Mouse (Mus musculus): ENCODE results near the gene Ctnnbip1. TPM values are rescaled to one million over a fixed set of nuclear protein-coding genes. Genes with fewer than 3 reads are reported as not detected.

Ctnnbip1 gene
- polyA plus RNA-seq, 1 experiment: 16.0 TPM

GRCm38 (mm10) chr4:149491151-149491550 is 26.9 kb upstream of the Ctnnbip1 start:
- TF ChIP-seq POLR2A (IDR thresholded peaks at IDR 0.05; ENCODE audit: borderline replicate concordance, extremely low read depth, low read depth, low read length): no peak
- TF ChIP-seq CTCF (IDR thresholded peaks at IDR 0.05; ENCODE audit: insufficient read depth, low read length): no peak
- 96% methylated on average over 3 of the region's 3 CpGs for WGBS
- no peak overlapping the region for H3K4me3 ChIP-seq (replicated peaks; ENCODE audit: extremely low read depth, low read depth, low read length)
- no peaks in the 10 kb centered on the region for H3K4me1 ChIP-seq (ENCODE audit: control insufficient read depth, insufficient read depth, low read length)
- DNase-seq: no peak

DNA sequence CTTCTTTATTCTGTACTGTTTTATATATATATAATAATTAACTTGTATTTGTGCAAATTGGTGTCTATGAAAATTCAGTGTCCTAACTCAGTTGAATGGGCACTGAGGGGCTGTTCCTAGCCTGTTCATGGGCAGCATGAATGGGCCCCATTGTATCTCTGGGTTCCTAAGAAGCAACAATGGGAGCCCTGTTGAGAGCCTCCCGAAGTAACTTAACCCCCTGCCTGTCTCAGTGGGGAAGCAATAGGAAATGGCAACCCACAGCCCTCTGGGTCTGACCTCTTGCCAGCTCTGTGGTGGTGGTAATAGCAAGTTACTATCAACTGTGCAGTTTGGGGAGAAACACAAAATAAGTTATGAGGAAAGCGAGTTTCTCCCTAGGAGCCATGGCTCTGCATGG is 21.4 kb upstream of the Ctnnbip1 start:
- TF ChIP-seq POLR2A (IDR thresholded peaks at IDR 0.05; ENCODE audit: borderline replicate concordance, extremely low read depth, low read depth, low read length): no peak
- TF ChIP-seq CTCF (IDR thresholded peaks at IDR 0.05; ENCODE audit: insufficient read depth, low read length): no peak
- Histone ChIP-seq H3K4me3 (replicated peaks; ENCODE audit: extremely low read depth, low read depth, low read length) (no peak overlapping the region), H3K4me1 (ENCODE audit: control insufficient read depth, insufficient read depth, low read length) (no peaks in the 10 kb centered on the region)
- DNase-seq: no peak
- 76% methylated on average over 2 of the region's 2 CpGs for WGBS

DNA sequence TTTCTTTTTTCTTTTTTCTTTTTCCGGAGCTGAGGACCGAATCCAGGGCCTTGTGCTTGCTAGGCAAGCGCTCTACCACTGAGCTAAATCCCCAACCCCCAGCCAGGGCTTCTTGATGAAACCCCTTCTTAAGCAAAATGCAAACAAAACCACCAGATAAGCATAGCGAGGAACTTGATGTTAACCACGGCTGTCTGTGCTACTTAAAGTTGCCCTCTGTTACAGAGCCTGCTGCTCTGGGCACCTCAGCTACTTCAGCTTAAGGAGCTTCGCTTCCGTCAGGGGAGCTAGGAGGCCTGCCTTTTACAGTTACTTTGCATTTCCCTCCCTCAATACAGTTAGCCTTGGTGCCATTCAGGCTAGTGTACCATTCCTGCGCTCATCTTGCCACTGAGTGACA is 19.1 kb upstream of the Ctnnbip1 start:
- WGBS: 69% methylated on average over 8 of the region's 8 CpGs
- DNase-seq: no peak
- TF ChIP-seq POLR2A (IDR thresholded peaks at IDR 0.05; ENCODE audit: borderline replicate concordance, extremely low read depth, low read depth, low read length) (no peak), CTCF (IDR thresholded peaks at IDR 0.05; ENCODE audit: insufficient read depth, low read length) (no peak)
- H3K4me1 ChIP-seq (ENCODE audit: control insufficient read depth, insufficient read depth, low read length): no peaks in the 10 kb centered on the region
- H3K4me3 ChIP-seq (replicated peaks; ENCODE audit: extremely low read depth, low read depth, low read length): no peak overlapping the region

GRCm38 (mm10) chr4:149499790-149500189 is 18.2 kb upstream of the Ctnnbip1 start:
- Histone ChIP-seq H3K4me3 (replicated peaks; ENCODE audit: extremely low read depth, low read depth, low read length) (no peak overlapping the region), H3K4me1 (ENCODE audit: control insufficient read depth, insufficient read depth, low read length) (no peaks in the 10 kb centered on the region)
- TF ChIP-seq POLR2A (IDR thresholded peaks at IDR 0.05; ENCODE audit: borderline replicate concordance, extremely low read depth, low read depth, low read length): no peak
- TF ChIP-seq CTCF (IDR thresholded peaks at IDR 0.05; ENCODE audit: insufficient read depth, low read length): no peak
- WGBS: 62% methylated on average over 5 of the region's 5 CpGs
- DNase-seq: no peak

DNA sequence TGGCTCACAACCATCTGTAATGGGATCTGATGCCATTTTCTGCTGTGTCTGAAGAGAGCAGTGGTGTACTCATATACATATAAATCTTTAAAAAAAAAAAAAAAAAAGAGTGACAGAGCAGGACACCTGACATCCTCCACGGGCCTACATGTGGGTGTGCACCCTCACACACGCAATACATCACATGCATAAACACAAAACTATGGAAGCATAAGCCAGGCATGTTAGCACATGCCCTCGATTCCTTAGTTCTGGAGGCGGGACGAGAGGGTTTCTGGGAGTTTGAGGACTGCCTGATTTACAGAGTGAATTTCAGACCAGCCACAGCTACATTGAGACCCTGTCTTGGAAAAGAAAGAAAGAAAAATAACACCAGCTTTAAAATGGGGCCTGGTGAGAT is 13.7 kb upstream of the Ctnnbip1 start:
- H3K4me1 ChIP-seq (ENCODE audit: control insufficient read depth, insufficient read depth, low read length): no peaks in the 10 kb centered on the region
- TF ChIP-seq CTCF (IDR thresholded peaks at IDR 0.05; ENCODE audit: insufficient read depth, low read length) (no peak), POLR2A (IDR thresholded peaks at IDR 0.05; ENCODE audit: borderline replicate concordance, extremely low read depth, low read depth, low read length) (no peak)
- no peak for DNase-seq
- no peak overlapping the region for H3K4me3 ChIP-seq (replicated peaks; ENCODE audit: extremely low read depth, low read depth, low read length)
- 76% methylated on average over 5 of the region's 5 CpGs for WGBS

DNA sequence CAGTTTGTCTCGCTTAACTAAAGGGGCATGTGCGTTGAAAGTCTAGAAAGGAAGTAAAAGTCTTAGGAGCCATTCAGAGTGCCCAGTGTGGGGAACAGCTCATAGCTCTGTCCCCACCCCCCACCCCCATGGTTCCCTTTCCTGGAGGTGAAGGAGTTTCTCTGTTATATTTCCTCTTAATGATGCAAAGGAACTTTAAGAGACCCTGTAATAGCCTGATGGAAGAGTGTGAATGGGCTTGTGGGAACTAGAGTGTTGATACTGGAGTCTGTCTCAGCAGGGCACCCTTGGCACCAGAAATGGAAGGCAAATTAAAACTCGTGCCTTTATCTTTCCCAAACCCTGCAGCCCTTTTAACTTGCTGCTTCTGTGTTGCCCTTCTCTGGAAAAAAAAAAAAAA is 13.2 kb upstream of the Ctnnbip1 start:
- DNase-seq: no peak
- 30% methylated on average over 3 of the region's 3 CpGs for WGBS
- Histone ChIP-seq H3K4me3 (replicated peaks; ENCODE audit: extremely low read depth, low read depth, low read length) (no peak overlapping the region), H3K4me1 (ENCODE audit: control insufficient read depth, insufficient read depth, low read length) (no peaks in the 10 kb centered on the region)
- TF ChIP-seq CTCF (IDR thresholded peaks at IDR 0.05; ENCODE audit: insufficient read depth, low read length) (no peak), POLR2A (IDR thresholded peaks at IDR 0.05; ENCODE audit: borderline replicate concordance, extremely low read depth, low read depth, low read length) (no peak)

- no peak for DNase-seq
- TF ChIP-seq POLR2A (IDR thresholded peaks at IDR 0.05; ENCODE audit: borderline replicate concordance, extremely low read depth, low read depth, low read length) (no peak), CTCF (IDR thresholded peaks at IDR 0.05; ENCODE audit: insufficient read depth, low read length) (no peak)
- no peaks in the 10 kb centered on the region for H3K4me1 ChIP-seq (ENCODE audit: control insufficient read depth, insufficient read depth, low read length)
- no peak overlapping the region for H3K4me3 ChIP-seq (replicated peaks; ENCODE audit: extremely low read depth, low read depth, low read length)
- WGBS: 63% methylated on average over 15 of the region's 15 CpGs
Observed at GRCm38 (mm10) chr4:149505261-149505967, 12.6 kb upstream of the Ctnnbip1 start.

- WGBS: 54% methylated on average over 3 of the region's 3 CpGs
- no peak overlapping the region for H3K4me3 ChIP-seq (replicated peaks; ENCODE audit: extremely low read depth, low read depth, low read length)
- TF ChIP-seq CTCF (IDR thresholded peaks at IDR 0.05; ENCODE audit: insufficient read depth, low read length): no peak
- TF ChIP-seq POLR2A (IDR thresholded peaks at IDR 0.05; ENCODE audit: borderline replicate concordance, extremely low read depth, low read depth, low read length): no peak
- DNase-seq: no peak
- no peaks in the 10 kb centered on the region; the same call in 1 of the 2 replicates for H3K4me1 ChIP-seq (ENCODE audit: control insufficient read depth, insufficient read depth, low read length)
Observed at GRCm38 (mm10) chr4:149506904-149507303, 11.1 kb upstream of the Ctnnbip1 start.

- Histone ChIP-seq H3K4me1 (ENCODE audit: control insufficient read depth, insufficient read depth, low read length) (no peaks in the 10 kb centered on the region; the same call in 1 of the 2 replicates), H3K4me3 (replicated peaks; ENCODE audit: extremely low read depth, low read depth, low read length) (no peak overlapping the region)
- 36% methylated on average over 6 of the region's 6 CpGs for WGBS
- no peak for TF ChIP-seq POLR2A (IDR thresholded peaks at IDR 0.05; ENCODE audit: borderline replicate concordance, extremely low read depth, low read depth, low read length)
- no peak for TF ChIP-seq CTCF (IDR thresholded peaks at IDR 0.05; ENCODE audit: insufficient read depth, low read length)
- DNase-seq: no peak
Observed at GRCm38 (mm10) chr4:149511221-149511646, 6.8 kb upstream of the Ctnnbip1 start.

DNA sequence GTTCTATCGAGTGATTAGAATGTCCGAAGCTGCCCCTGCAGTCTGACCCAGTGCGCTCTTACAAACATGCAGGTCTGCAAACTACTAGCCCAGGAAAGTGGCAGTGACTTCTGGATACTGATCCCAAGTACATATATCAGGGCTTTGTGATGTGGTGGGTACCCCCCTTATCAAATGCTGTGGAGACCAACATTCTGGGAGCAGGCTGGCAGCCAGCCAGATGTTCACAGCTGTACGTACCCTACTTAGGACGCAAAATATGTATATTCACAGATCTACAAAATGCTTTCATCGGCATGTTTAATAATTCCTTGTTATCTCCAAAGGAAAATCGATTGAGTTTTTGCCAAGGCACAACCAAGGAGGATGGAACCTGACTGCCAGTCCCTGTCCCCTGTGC is 6.0 kb upstream of the Ctnnbip1 start:
- H3K4me1 ChIP-seq (ENCODE audit: control insufficient read depth, insufficient read depth, low read length): no peaks in the 10 kb centered on the region; the same call in 1 of the 2 replicates
- WGBS: 63% methylated on average over 7 of the region's 7 CpGs
- TF ChIP-seq POLR2A (IDR thresholded peaks at IDR 0.05; ENCODE audit: borderline replicate concordance, extremely low read depth, low read depth, low read length): no peak
- TF ChIP-seq CTCF (IDR thresholded peaks at IDR 0.05; ENCODE audit: insufficient read depth, low read length): no peak
- H3K4me3 ChIP-seq (replicated peaks; ENCODE audit: extremely low read depth, low read depth, low read length): no peak overlapping the region
- no peak for DNase-seq

Data from lung, adult 2 months (tissue).